Mouse (Mus musculus) erythroblast, adult 5-6 weeks (primary cell): ENCODE measurements around the gene Fibin. TPM values are rescaled to one million over a fixed set of nuclear protein-coding genes. Genes with fewer than 3 reads are reported as not detected.

ENCODE experiments used
- ATAC-seq: replicated peaks from 2 replicates; pipeline ENCODE4 v1.8.0; 2016; ENCODE audit warnings: moderate number of reproducible peaks, mild to moderate bottlenecking, moderate TSS enrichment, inconsistent platforms; ENCODE audit not compliant: poor library complexity, low FRiP score, severe bottlenecking
- total RNA-seq, 2 experiments: library from RNA; stranded (forward) in 1 of 2; stranded (reverse) in 1 of 2; fragments of 150-400 nt in 1 of 2; fragments of 200-764, 138-1000 nt in 1 of 2; gene quantifications; 2 replicates each; pipeline versions ENCODE4 v1.2.3 to v1.2.4; 2015 to 2017; ENCODE audit warnings: low replicate concordance in 2 of 2

Gene Fibin
- total RNA-seq (2015; ENCODE audit: low replicate concordance) (not detected in 2 replicates), total RNA-seq (2017; ENCODE audit: low replicate concordance) (0.42 TPM in 1 of 2 replicates, not detected in the other)

GRCm38 (mm10) chr2:110362432-110363283 lies at the start of gene Fibin:
Fibin (minus strand) TSS chr2:110363183.
- no peak for ATAC-seq

DNA sequence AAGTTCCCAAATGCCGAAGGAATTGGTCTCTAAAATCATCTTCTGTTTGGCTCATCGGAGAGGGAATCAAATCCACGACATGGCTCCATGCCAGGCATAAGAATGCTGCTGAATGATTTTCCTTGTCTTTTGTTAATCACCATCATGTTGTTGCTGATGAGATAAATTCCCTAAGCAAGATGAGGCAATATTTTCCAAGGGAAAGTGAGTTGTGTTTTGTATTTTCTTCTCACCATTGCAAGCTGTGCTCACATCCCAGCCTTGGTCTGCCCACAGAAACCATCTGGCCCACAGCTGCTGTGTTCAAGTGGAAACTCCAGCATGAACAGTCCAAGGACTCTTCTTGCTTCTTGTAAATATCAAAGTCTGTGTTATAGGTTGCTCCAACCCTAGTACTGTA lies 48.4 kb upstream of the Fibin start:
- ATAC-seq: no peak

- no peak for ATAC-seq
Measured at GRCm38 (mm10) chr2:110408757-110409156, 45.8 kb upstream of the Fibin start.

GRCm38 (mm10) chr2:110392714-110393336 lies 29.8 kb upstream of the Fibin start:
- no peak for ATAC-seq

- no peak for ATAC-seq
Measured at GRCm38 (mm10) chr2:110390736-110391409, 27.9 kb upstream of the Fibin start.

GRCm38 (mm10) chr2:110379811-110380210 lies 16.8 kb upstream of the Fibin start:
- ATAC-seq: no peak

DNA sequence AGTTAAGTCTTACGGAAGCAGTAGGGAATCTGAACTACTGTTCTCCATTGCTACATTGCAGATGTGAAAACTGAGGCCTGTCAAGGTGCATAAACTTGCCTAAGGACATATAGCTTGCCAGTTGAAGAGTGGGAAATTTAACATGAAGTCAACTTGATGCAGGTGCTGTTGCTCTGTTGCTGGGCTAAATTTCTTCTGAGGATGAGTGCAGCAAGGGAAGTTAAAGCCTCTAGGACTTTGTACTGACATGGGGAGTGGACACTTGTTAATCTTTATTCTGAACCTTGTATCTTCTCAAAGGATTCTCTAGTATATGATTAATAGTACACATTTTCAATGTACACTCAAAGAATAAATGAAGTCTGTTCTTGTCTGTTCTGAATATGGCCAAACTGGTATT lies 13.7 kb upstream of the Fibin start:
- ATAC-seq: no peak

- ATAC-seq: no peak
Measured at GRCm38 (mm10) chr2:110375475-110375874, 12.5 kb upstream of the Fibin start.

DNA sequence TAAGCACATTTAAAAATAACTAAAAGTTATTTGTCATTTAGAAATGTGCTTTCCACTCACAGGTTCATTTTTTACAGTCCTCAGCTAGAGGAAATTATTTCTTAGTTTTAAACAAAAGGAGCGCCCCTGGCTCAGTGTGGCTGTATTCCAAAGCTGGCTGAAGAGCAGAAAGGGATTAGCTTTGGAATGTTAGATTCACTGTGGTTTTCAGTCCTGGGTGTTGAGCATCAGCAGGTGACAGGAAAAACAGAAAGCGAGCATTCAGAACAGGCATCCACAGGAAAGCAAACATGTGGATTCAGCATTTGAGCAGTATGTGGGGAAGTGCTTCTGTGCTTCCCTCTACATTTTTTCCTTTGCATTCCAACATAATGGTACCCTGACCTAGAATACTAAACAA lies 10.2 kb upstream of the Fibin start:
- no peak for ATAC-seq

DNA sequence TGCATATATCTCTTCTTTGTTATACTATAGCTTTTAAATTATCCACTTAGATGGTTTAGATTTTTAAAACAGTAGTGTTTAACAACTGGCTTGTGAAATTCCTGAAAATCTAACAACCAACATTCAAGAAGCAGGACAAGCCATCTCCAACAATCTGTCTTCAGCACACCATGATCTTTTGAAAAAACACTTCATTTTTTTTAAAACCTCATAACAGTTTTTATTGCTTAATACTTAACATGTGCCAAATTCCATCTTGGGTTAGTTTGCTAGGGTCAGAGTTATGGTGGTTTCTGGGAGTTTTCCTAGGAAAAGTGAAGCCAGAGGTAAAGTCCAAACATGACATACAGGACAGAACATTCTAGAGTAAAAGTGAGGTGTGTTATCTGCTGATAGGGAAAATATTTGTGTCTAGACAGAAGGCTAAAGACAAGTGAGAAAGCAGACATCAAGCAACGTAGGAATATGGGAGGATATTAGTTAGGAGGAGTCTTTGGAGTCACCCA lies 4.5 kb upstream of the Fibin start:
- ATAC-seq: no peak

GRCm38 (mm10) chr2:110365401-110365800 lies 2.4 kb upstream of the Fibin start:
- no peak for ATAC-seq

DNA sequence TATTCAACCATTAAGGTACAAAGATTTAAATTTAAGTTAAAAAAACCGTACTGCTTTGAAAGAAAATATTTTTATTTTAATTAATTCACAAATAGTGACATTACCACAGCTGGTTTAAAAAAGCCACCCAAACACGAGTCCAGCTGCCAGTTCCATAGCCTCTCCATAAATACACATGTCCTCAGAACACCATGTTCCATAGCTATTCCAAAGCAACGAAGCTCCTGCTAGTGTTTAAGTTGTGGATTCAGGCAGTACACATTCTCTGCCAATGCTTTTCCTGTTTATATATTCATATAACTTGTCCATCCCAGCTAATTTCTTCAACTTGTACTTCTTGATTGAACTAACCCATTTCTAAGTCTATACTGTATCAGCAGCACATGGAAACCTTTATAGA lies 872 bp upstream of the Fibin start:
- ATAC-seq: no peak

DNA sequence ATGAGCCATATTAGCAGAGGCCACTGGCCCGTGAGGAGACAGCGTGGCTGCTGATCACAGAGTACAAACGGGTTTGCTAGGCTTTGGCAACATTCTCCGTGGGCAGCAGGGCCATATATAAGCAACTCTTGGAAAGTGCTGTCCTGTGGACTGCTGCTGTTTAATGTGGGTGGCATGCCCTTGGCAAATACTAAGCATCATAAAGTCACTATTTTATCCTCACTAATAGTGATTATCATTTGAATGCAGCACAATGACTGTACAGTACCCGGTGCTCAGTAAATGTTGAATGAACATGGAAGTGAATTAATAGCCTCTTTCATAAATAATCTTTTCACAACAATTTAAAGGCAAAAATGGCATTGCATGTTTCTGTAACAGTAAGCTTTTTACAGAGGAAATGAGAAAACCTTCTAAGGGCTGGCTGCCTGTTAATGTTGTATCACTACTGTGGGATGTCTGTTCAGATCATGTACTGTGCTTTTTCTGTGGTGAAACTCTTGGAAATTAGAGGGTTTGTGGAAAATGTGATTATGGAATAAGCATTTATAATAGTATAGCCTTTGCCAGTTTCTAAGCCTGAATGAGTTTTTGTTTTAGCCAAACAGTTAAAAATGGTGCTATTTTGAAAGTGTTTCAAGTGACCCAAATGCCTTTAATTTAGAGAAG lies 9.5 kb downstream of the Fibin start:
- no peak for ATAC-seq

DNA sequence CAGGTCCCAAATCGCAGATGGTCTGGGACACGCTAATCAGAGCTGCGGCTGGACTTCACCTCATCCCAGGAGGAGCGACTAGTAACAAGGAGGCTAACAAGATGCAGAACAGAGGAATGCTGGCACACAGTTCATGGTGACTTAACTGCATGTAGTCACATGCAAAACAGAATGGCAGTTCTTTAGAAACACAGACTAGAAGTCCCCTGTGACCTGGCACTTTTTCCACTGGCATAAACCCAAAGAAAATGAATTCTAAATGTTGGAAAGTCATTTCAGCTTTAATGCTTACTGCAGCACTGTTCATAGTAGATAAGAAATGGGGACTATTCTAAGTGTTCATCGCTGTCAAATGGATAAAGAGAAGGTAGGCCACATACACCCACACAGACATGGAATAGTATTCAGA lies 11.1 kb downstream of the Fibin start:
- ATAC-seq: no peak

- ATAC-seq: no peak
Measured at GRCm38 (mm10) chr2:110351406-110351805, 11.6 kb downstream of the Fibin start.

GRCm38 (mm10) chr2:110328953-110329352 lies 34.0 kb downstream of the Fibin start:
- no peak for ATAC-seq

DNA sequence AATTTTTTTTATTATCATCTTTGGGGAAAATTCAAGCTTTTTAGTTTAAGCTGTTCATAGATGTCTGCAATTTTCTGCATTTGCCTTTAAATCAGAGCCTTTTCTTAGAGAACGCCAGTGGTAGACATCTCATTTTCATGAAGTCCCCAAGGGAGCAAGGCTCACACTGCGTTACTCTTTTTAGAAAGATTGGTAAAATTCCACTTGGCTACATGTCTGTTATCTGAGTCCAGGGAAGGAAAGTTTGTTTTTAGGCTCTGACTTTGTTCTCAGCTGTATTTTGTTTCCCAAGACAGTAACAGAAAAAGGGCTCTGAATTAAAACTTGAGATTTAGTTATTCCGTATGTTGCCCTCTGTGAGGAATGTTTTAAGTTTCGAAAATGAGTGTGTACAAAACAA lies 43.0 kb downstream of the Fibin start:
- no peak for ATAC-seq

DNA sequence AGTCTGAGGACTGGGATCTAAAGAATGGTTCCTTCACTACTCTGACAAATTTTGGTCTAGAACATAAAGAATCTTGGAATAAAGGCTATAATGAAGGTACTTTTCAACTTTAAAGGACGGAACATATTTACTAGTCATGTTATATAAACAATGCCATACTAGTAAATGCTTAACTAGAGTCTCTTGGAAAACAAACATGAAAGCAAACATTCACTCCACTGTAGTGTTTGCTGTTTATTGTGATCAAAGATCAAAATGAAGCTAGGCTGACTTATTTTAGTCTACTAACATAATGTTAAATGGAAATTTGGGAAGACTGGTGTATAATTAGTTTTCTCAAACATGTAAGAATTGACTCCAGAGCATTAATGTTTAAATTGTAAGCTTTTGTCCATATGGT lies 43.7 kb downstream of the Fibin start:
- no peak for ATAC-seq

DNA sequence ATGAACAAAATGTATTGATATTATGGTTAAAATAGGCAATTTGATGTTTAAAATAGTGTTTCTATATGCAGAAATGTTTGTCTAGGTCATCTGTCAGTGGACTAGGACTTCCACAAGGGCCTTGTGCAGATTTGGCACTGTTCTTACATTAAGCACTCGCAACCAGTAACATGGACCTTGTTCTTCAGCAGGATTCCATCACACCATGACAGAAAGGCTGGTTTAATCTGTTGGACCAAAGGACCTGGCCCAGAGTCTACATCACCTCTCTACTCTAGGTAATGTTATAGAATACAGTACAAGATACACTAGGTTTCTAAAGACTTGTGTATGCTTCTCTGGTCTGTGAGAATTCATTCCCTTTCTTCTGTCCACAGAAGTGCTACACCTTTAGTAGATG lies 44.3 kb downstream of the Fibin start:
- no peak for ATAC-seq
